Mouse (Mus musculus) spleen, adult 18-20 months (tissue): ENCODE results near the gene Tmem50a.

ENCODE experiments used
- DNase-seq, 2 experiments: peaks; one replicate each; pipeline ENCODE4 v3.0.0; 2022; ENCODE audit warnings: mixed read lengths in 2 of 2

The Tmem50a gene

DNA sequence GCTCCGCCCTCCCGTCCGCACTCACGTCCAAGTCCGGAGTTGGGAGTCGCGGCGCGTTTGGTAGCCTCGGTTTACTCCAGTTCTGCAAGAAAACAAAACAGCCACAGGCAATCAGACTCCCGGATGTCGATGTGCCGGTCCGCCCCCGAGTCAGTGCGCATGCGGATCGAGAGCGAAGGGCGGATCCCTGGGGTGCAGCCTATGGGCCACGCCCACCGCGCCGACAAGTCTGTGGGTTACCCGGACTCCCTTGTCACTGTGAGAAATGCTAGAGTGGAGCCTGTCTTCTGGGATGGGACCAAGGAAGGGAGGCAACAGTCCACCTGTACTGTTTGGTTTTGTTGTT lies at the start of gene Tmem50a:
TSS of gene Tmem50a (minus strand) at position 161 of the 346 bp plus-strand sequence.
- peak; percentile 92 to 97 for DNase-seq

DNA sequence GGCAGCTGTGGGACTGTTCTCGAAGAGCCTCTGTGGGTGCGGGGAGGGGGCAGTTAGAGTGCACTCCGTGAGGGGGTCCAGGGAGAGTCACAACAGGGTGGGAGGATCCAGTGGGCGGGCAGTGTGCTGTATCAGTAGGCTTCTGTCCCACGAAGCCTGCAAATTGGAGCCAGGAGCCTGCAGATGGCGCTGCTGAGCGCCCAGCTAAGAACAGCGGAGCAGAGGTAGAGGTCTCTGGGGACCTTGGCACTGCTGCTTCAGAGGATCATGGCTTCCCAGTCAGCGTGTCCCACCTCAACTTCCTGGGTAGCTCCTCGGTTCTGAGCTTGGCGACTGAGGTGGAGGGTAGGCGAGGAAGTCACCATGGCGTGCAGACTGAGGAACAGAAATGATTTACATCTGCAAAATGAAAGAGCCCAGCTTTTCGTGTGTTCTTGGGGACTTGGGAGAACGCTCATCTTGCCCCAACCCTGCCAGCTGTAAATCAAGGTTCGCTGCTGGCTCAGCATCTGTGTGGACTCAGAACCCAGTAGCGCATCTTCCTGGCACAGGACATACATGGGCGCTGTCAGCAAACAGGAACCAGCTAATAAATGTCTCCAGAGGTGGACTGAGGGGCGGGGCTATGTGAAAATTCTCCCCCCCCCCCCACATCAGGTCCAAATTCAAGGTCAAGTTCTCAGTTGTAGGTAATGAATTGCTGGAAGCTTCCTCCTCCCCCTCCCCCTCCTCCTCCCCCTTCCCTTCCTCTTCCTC lies 48.4 kb upstream of the Tmem50a start:
- DNase-seq: peak in 1 of 2 experiments; percentile 27

DNA sequence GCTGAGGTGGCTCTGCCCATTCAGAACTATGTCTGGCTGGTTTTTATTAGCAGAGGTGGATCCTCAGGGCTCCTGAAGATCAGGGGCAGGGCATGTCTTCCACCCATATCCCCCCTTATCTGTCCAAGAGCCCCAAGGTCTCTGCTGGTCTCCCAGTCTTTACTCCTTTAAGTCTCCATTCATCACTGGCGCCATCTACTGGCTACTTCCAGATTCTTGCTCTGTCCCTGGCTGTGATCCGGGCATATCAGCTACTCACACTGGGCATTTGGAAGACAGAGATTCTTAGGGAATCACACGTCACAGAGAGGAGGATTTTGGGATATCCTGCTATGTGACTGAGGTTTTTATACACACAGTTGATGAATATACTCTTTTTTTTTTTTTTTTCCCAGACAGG lies 41.5 kb upstream of the Tmem50a start:
- peak in 1 of 2 experiments; percentile 66 for DNase-seq

DNA sequence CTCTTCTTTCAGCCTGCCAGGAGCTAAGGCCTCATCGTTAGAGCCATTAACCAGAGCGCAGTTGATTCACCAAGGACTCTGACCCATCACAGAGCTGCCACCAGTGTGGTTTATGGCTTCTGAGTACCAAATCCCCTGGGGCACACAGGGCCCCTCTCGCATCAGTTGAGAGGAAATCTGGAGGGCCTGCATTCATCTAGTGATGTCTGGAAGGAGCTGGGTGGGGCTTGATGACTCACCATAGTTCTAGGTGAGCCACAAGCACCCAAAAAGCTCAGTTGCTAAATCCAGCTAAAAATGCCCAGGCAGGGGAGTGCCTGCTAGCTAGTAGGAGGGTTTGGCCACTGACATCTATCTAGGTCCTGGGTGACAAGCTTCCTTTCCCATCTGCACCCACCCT lies 41.0 kb upstream of the Tmem50a start:
- no peak for DNase-seq

DNA sequence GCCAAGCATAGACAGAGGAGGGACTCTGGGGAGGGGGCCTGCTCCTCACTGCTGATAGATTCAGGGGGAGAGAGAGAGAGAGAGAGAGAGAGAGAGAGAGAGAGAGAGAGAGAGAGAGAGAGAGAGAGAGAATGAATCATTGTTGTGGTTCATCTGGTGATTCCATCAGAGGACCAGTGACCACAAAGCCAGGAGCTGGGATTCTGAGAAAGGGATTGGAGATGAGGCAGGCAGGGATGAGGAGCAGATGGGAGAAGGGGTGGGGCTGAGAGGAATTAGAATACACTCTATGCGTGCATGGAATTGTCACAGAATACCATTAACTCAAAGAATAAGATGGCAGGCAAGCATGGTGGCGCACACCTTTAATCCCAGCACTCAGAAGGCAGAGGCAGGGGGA lies 40.4 kb upstream of the Tmem50a start:
- no peak for DNase-seq

DNA sequence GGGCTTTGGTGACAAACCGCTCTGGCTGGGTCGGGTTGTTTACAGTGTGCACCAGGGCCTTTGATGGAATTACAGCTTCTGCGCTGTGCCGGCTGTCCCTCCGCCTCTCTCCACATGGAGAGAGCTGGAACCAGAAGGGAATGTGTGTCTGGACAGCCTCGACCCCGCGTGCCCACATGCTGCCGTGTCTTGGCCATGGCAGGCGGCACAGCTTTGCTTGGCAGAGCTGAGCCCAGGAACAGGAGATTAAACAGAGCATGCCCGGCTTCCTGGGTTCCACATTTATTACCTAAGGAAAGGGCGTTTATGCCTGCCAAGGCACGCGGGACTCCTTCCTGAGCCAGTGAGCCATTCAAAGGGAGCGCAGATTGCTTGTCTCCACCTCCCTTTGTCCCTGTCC lies 39.6 kb upstream of the Tmem50a start:
- no peak for DNase-seq

DNA sequence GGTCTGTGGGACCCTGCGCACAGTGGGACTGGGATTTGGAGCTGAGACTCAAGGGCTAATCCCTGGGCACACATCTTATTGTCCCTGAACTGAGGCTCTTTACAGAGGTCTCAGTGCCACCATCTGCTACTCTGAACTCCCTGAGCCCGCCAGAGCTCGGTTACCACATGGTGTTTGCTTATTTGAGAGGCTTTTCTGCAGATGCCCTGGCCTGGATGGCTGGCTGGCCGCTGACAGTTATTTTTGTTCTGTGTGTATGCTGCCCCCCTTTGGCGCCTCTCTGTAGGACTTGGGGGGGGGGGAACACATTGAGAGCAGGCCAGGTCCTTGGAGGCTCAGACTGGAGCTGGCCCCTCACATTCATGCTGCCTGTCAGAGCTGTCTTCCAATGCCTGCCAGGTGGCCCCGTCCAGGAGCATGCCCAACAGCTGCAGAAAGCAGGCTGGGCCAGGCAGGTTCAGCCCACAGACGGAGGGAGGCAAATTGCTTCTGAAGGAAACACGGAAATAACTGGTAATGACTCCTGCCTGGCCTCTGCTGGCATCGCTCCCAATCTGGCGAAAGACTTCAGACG lies 35.8 kb upstream of the Tmem50a start:
- DNase-seq: no peak

DNA sequence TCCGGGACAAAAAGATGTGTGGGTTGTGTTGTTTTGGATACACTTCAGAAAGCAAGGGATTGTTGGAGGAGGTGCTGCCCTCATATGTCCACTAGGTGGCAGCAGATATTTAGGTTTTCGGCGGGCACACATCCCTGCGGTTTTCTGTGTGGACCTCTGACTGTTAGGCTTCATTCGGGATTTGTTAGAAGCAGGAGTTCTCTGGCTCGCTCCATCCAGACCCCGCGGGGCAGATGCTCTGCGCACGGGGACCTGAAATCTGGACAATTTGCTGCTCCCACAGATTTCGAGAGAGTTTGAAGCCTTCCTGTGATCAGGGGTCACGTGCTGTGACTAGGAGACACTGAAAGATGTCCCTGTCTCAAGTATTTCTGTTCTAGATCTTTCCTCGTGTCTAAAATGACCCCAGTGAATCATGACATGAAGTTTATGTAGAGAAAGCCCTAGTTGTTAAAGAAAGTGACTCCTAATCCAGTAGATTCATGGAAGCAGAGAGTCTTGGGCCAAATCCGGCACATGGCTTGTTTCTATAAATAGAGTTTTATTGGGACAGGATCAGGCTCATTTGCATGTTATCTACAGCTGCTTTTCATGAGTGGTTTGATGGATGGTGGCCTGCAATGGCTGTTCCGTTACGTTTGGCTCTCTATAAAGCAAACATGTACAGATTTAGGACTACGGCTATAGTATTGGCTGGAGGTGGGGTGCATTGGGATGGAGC lies 31.4 kb upstream of the Tmem50a start:
- DNase-seq: peak; percentile 30 to 63

DNA sequence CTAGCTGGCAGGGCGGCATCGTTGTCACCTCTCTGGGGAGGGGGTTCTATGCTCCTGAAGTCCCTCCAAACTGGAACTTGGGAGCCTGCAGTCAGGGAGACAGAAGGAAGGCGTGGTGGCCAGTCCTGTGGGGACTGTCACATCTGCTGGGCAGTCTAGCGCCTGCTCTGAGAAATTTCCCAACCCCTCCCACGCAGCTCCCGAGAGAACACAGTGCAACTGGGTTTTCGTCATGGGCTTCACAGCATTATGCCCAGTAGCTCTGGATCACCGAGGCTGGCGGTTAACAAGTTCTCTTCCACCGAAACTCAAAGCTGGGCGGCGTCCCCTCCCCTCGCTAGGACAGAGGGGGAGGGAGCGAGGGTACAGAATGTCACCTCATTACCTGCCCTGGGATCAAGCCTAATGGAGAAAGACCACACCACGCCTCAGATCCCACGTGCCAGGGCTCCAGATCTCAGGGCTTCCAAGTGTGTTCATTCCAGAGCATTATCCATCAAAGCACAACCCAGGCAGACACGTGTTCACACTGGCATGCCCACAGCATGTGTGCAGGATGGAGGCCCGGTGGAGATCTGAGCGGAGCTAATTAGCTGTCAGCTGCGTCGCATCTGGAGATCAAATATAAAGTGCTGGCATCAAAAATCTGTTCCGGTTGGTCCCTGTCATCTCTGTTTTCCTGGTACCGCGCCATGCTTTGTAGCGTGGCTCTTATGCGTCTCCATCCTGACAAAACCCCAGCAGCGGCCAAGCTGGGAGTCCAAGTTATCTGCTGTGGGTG lies 29.1 kb upstream of the Tmem50a start:
- no peak for DNase-seq

DNA sequence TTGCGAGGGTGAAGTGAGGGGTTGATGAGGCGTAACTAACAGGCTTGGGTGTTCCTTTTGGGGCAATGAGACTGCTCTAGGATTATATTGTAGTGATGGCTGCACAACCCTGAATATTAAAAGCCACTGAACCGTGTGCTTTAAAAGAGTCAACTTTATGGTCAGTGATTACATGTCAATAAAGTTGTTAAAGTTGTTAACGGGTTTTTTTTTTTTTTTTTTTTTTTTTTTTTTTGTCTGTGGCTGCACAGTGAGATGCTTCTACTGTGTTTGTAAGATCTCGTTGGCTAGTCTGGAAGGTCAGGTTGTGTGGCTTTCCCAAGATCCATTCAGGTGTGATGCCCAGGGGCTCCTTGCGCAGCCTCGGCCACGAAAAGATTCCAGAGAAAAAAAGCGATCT lies 25.1 kb upstream of the Tmem50a start:
- DNase-seq: no peak

DNA sequence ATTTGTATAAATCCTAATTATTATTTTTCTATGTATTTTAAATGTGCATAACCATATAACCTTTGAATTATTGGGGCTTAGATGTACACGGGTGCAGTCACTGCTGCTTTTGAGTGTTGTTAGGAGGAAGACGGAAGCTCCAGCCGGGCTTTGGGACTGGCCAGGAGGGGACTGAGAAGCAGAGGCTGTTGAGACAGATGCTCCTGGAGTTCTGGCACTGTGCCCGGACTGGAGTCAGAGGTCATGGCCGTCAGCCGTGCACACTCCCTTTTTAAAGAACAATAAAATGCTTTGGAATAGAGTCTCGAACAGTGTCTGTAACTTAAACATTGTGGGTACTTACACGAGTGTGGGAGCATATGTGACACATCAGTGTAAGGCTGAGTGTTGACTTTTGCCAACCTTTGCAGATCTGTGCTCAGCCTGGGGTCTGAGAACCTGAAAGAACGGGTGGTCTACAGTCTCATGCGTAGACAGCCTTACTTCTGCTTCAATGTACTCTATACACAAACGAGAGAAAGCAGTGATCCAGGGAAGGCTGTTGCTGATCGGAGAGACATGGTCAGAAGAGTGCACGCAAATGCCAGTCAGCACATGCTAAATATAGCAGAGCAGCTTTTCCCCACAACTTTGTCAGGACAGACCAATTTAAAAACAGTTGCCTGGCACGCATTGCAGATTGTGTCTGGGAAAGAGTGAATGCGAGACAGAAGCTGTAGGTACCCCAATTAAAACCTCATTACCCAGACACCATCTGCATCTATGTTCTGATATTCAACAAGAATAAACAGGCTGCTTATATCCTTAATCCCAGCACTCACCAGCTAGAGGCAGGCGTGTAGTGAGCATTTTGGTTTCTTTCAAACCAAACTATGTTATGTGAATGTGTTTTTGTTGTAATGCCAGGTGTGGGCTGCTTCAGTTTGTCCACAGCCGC lies 22.7 kb upstream of the Tmem50a start:
- no peak for DNase-seq

DNA sequence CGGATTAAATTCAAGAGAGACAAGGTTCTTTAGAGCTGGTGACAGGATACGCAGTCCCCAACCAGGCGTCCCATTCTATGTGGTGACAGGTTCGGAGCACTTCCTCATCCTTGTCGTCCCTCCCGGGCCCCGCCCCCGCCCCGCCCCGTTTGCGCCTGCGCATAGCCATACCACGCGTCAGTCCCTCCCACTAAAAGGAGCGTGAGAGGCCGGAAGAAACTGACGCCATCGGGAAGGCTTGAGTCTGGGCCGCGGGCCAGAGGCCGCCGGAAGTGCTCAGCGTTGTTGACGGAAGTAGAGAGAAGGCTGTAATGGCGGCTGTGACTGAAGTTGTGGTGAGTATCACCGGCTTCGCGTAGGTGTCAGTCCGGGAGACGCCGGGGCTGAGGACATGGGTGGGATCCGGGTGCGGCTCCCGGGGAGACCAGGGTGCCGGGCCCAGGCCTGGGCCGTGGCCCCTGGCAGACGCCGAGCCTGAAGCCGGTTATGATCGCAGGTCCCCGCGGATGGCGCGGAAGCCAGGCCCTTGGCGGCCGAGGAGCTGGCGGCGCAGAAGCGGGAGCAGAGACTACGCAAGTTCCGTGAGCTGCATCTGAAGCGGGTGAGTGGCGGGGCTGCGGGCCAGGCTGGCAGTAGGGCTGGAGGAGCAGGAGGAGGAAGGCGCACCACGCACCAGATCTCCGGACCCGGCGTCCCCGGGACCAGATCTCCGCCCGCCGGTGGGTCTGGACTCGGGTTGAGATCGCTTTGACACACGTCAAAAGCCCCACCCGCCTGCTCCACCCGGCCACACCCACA lies 16.1 kb upstream of the Tmem50a start, which contains the start of gene Syf2:
TSS of gene Syf2 (plus strand) at position 215 of the 798 bp plus-strand sequence.
- DNase-seq: peak; percentile 81 to 87

DNA sequence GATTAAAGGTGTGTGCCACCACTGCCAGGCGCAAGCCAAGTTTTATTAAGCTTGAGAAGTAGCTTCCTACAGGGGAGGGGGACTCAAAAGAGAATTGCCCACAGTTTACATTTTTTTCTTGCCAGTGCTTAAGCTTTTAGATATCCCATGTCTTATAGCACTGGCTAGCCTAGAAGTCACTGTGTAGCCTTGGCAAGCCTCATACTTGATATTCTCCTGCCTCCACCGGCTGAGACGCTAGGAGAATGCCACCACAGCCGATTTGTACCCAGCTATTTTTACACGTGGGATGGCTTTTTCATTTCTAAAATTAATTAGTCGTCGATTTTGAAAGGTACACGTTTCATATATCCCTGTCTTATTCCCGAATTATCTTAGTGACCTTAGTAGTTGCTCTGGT lies 15.4 kb upstream of the Tmem50a start:
- DNase-seq: no peak

DNA sequence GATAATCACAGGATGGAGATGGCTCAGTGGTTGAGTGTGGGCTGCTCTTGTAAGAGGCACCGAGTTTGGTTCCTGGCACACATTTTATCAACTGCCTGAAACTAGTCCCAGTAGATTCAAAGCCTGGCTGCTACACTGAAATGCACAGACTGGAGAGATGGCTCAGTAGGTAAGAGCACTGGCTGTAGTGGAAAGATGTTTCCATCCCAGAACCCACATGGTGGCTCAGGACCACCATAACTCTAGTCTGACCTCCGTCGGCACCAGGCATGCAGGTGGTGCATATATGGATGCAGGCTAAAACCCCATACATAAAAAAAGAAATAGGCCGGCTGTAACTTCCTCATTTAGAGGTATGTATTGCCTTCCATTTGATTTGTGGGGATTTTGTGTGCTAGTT lies 14.7 kb upstream of the Tmem50a start:
- DNase-seq: peak in 1 of 2 experiments; percentile 28

DNA sequence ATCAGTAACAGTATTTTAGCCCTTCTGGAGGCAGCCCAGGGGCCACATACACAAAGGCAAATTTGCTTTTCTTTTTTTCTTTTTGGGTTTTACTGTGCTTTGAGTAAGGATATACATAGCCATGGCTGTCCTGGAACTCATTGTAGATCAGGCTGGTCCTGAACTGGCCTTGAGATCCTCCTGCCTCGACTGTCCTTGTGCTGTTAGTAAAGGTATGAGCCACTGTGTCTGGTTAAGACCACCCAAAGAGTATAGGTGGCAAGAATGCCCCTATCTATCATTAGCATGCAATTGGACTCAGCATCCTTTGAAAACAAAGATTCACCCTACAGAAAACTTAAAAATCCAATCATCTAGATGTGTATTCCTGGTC lies 13.6 kb upstream of the Tmem50a start:
- DNase-seq: no peak

DNA sequence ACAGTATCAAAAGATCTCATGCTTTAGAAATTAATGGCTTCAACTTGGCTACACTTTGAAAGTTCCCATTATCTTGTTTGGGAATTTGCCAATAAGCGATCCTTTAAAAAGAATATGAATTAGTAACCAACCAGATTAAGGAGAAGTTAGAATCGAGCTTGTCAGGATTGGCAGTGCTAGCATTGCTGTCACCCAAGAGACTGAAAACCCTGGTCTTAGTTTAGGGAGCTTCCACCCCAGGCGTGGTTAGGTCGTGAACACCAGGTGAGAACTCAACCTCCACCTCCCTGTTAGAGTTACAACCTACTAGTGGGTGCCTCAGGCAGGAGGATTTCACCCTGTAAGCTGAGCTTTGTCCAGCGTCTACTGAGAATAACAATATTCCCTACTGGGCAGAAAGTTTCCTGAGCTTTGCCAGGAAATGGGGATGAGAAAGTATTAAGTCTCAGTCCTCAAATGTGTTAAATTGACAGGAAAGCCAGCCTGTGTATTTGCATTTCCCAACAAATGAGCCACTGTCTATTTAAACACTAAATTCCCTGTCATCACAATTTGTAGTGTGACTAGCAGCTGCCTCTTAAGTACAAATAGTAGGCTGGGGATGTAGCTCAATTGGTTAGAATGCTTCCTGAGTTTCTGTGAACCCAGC lies 13.1 kb upstream of the Tmem50a start:
- DNase-seq: no peak

DNA sequence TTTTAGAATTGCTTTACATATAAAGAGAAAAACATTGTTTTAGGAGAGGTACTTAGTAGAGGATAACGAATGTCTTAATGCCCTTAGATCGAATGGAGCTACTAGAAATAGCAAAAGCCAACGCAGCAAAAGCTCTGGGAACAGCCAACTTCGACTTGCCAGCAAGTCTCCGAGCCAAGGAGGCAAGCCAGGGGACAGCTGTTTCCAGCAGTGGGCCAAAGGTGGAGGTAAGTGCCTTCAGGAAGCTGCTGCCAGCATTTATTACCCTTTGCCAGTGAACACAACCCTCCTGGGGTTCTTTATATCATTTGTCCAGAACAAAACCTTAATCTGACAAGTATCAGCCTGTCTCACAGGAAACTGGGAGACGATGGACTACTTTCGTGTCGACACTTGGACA lies 10.4 kb upstream of the Tmem50a start:
- DNase-seq: no peak

DNA sequence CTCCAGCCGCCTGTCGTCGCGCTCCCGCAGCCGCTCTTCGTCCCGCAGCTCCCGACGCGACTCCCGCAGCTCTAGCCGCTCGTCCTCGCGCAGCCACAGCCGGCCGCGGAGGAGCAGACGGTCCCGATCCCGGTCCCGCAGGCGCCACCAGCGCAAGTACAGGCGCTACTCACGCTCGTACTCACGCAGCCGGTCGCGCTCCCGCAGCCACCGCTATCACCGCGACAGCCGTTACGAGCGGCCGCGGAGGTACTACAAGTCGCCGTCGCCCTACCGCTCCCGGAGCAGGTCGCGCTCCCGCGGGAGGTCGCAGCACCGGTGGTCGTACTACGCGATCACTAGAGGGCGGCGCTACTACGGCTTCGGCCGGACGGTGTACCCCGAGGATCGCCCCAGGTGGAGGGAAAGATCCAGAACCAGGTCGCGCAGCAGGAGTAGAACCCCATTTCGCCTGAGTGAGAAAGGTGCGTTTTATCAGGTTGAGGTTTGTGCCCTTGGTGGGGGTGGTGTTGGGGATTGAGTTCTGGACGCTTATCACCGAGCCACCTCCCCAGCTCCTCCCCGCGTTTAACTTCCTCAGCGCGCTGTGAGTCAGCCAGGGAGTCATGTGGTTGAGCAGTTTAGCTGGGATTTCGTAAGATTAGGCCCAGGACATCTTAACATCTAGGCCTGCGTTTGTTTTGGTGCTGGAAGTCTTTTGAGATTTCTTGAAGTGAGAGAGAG lies 9.4 kb upstream of the Tmem50a start:
- DNase-seq: peak; percentile 43 to 49

DNA sequence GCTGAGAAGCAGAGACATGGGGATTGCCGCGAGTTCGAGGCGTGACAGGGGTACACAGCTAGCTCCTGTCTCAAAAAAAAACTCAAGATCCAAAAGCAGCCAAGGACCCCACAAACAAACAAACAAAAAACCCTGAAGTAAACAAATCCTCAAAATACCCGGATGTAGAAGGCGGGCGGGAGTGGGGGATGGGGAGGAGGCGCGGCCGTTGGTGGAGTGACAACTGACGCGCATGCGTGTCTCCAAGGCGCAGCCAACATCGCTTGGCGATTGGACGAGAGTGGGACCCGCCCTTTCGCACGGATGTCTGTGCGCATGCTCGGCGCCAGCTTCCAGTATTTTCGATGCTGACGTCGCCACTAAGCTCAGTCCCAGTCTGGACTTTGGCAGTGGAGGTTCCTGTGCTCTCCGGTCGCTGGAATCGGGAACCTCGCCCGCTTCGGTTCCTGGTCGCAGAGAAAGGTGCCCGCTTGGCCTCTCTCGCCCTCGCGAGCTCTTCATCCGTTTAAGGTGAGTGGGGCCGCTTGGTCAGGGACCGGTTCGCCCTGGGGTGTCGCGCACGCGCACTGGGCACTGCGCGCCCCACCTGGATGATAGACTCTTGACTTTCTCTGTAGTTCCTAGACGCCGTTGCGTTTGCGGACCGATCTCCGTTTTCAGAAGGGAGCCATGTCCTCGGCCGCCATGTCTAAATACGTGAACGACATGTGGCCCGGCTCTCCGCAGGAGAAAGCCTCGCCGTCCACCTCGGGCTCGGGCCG lies 8.6 kb upstream of the Tmem50a start, which contains the start of gene Rsrp1:
TSS of gene Rsrp1 (plus strand) at position 335 of the 761 bp plus-strand sequence.
- DNase-seq: peak; percentile 93 to 95
